Mouse (Mus musculus) left cerebral cortex, adult 8-10 months (tissue): Measurements from ENCODE around the gene Tmem245. TPM values are rescaled to one million over a fixed set of nuclear protein-coding genes. Genes with fewer than 3 reads are reported as not detected.

Experiments used
- DNase-seq, 2 experiments: peaks; one replicate each; pipeline ENCODE4 v3.0.0; 2022; ENCODE audit warnings: low spot score in 2 of 2
- microRNA-seq, 2 experiments: library from miRNA; unstranded; fragments of <30 nt; microRNA quantifications; one replicate each; pipeline ENCODE4 v1.2.0; 2022
- total RNA-seq, 4 experiments: library from RNA; stranded (reverse); gene quantifications; 2 replicates each; pipeline ENCODE4 v1.2.4; 2022

The Tmem245 gene
- total RNA-seq, 4 experiments from 2014 or later, result 41.6 to 49.3 (median 45.9) TPM

DNA sequence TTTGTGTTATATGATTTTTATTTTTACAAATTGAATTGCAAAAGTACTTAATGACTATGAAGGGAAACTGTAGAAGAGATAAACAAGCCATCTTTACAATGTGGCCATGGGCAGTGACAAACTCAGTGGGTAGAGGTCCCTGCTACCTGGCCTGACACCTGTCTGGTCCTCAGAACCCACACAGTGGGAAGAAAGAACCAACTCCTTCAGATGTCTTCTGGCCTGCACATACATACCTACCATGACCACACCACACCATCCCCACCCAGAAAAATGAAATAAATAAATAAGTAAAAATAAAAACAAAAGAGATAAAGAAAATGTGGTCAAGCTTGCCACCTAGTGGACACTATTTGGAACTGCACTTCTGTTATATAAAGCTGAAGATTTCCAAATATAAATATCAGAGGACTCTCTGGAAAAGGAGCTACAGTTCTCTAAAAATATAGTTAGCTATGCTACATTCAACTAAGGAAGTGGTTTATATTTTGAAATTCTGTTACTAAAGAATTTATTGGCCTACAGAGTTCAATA lies 127.2 kb downstream of the Tmem245 start:
- DNase-seq, result no peak

Small RNA genes within 50 kb of the gene (microRNA-seq; reads per million reads assigned to microRNA genes)
- gene Mir32, result 18.3 to 20.4 reads per million in 2 experiments

Other genes with a start within 250 kb of the Tmem245 start
- gene Gm26657, start 207.4 kb downstream of the Tmem245 start, total RNA-seq, result not detected
- under 1 TPM in 2 of 4 experiments, not detected in 2; 0.30 to 0.68 TPM for gene Actl7b, start 206.0 kb downstream of the Tmem245 start, total RNA-seq
- gene Actl7a, start 204.0 kb downstream of the Tmem245 start, total RNA-seq, result not detected
- gene Elp1, start 145.1 kb downstream of the Tmem245 start, total RNA-seq, result 10 to 100 TPM; 62.8 to 82.3 (median 70.2) TPM
- gene Fam206a, start 145.1 kb downstream of the Tmem245 start, total RNA-seq, result 10 to 100 TPM; 15.1 to 18.0 (median 17.0) TPM
- 10 to 100 TPM; 16.8 to 23.7 (median 21.4) TPM for gene Ctnnal1, start 82.2 kb downstream of the Tmem245 start, total RNA-seq
- gene Frrs1l, start 43.0 kb upstream of the Tmem245 start, total RNA-seq, result 100 to 1,000 TPM; 181 to 223 (median 197) TPM
- 10 to 100 TPM; 30.5 to 45.1 (median 34.8) TPM for gene Epb41l4b, start 196.0 kb upstream of the Tmem245 start, total RNA-seq